Mouse (Mus musculus): Measurements from ENCODE around the gene Olfr1535.

The Olfr1535 gene

GRCm38 (mm10) chr13:21559793-21560192 is at the start of gene Olfr1535:
Gene Olfr1535, minus strand, starts transcription at chr13:21559893.
- no peak for DNase-seq (ENCODE audit: low read depth, low spot score)

- DNase-seq (ENCODE audit: low read depth, low spot score): no peak
These were observed 31.9 kb upstream of the Olfr1535 start for GRCm38 (mm10) chr13:21591618-21592017.

- DNase-seq (ENCODE audit: low read depth, low spot score): no peak
These were observed 22.0 kb upstream of the Olfr1535 start, which contains the start of gene Olfr1364 for GRCm38 (mm10) chr13:21581659-21582058. Gene Olfr1364, minus strand, starts transcription at chr13:21581759.

- DNase-seq (ENCODE audit: low read depth, low spot score): no peak
These were observed 9.1 kb downstream of the Olfr1535 start for GRCm38 (mm10) chr13:21550416-21551110.

GRCm38 (mm10) chr13:21549487-21549886 is 10.2 kb downstream of the Olfr1535 start:
- no peak for DNase-seq (ENCODE audit: low read depth, low spot score)

- DNase-seq (ENCODE audit: low read depth, low spot score): no peak
These were observed 17.0 kb downstream of the Olfr1535 start, which contains the start of gene Olfr1366 for GRCm38 (mm10) chr13:21542708-21543107. Gene Olfr1366, minus strand, starts transcription at chr13:21542808.

GRCm38 (mm10) chr13:21530781-21531201 is 28.9 kb downstream of the Olfr1535 start, which contains the start of gene Zkscan8:
Gene Zkscan8, minus strand, starts transcription at chr13:21531120.
- DNase-seq (ENCODE audit: low read depth, low spot score): peak; percentile 82

- no peak for DNase-seq (ENCODE audit: low read depth, low spot score)
These were observed 29.6 kb downstream of the Olfr1535 start for GRCm38 (mm10) chr13:21530136-21530535.

GRCm38 (mm10) chr13:21506221-21506649 is 53.5 kb downstream of the Olfr1535 start:
- DNase-seq (ENCODE audit: low read depth, low spot score): peak; percentile 78

All from embryo, embryonic 11.5 days (tissue).